Mouse (Mus musculus) heart, embryonic 12.5 days (tissue): ENCODE data around the gene Exoc1. TPM values are rescaled to one million over a fixed set of nuclear protein-coding genes. Genes with fewer than 3 reads are reported as not detected.

Experiments
- ATAC-seq: fragments of 200-750 bp; cut with Nextera tagmentation; 2 replicates; pipeline ENCODE4 v1.8.0; 2017; ENCODE audit warnings: moderate TSS enrichment, moderate library complexity; ENCODE audit not compliant: insufficient number of reproducible peaks, low FRiP score
- H3K27ac ChIP-seq: fragments of 300-500 bp; sonication (generic); 2 replicates; pipeline ENCODE4 v1.5.1; 2016; ENCODE audit warnings: mild to moderate bottlenecking, moderate library complexity; ENCODE audit not compliant: poor library complexity, severe bottlenecking
- H3K27me3 ChIP-seq: fragments of 300-500 bp; sonication (generic); replicated peaks from 2 replicates; pipeline ENCODE4 v1.6.1; 2016; ENCODE audit warnings: mild to moderate bottlenecking, moderate library complexity
- H3K36me3 ChIP-seq: fragments of 300-500 bp; sonication (generic); 2 replicates; pipeline ENCODE4 v1.6.1; 2016; ENCODE audit warnings: mild to moderate bottlenecking, moderate library complexity
- H3K4me1 ChIP-seq: fragments of 300-500 bp; sonication (generic); replicated peaks from 2 replicates; pipeline ENCODE4 v1.6.1; 2016; ENCODE audit warnings: mild to moderate bottlenecking
- H3K4me2 ChIP-seq: fragments of 300-500 bp; sonication (generic); 2 replicates; pipeline ENCODE4 v1.6.1; 2016; ENCODE audit warnings: mild to moderate bottlenecking, moderate library complexity
- H3K4me3 ChIP-seq: fragments of 300-500 bp; sonication (generic); 2 replicates; pipeline ENCODE4 v1.5.1; 2016; ENCODE audit warnings: mild to moderate bottlenecking
- H3K9ac ChIP-seq: fragments of 300-500 bp; sonication (generic); 2 replicates; pipeline ENCODE4 v1.6.1; 2016; ENCODE audit warnings: mild to moderate bottlenecking, moderate library complexity
- H3K9me3 ChIP-seq: fragments of 300-500 bp; sonication (generic); replicated peaks from 2 replicates; pipeline ENCODE4 v1.6.1; 2016; ENCODE audit warnings: mild to moderate bottlenecking, moderate library complexity
- WGBS: fragments of 180-500 bp; shearing (Covaris S2); methylation state at CpG from one replicate; pipeline ENCODE4 v1.1.7; 2016; 5-methylcytosine and 5-hydroxymethylcytosine counted together
- polyA plus RNA-seq: library from polyadenylated mRNA; unstranded; fragments of >200 nt; fragmentation: Nextera tagmentation; extraction: Ambion mirVana; gene quantifications from 2 replicates; pipeline ENCODE4 v1.2.1, GENCODE M21; 2016

Gene Exoc1
- polyA plus RNA-seq, 1 experiment from 2014 or later = 27.0 TPM

- Histone ChIP-seq H3K9me3 (no peaks in the 10 kb centered on the region), H3K27me3 (no peaks in the 10 kb centered on the region), H3K27ac (no peak overlapping the region), H3K9ac (no peak overlapping the region), H3K4me2 (no peak overlapping the region), H3K4me1 (no peaks in the 10 kb centered on the region), H3K36me3 (peaks cover 62% of the 10 kb centered on the region), H3K4me3 (no peak overlapping the region)
- ATAC-seq = no peak
Observed at GRCm38 (mm10) chr5:76540842-76541241, 11.7 kb downstream of the Exoc1 start.

DNA sequence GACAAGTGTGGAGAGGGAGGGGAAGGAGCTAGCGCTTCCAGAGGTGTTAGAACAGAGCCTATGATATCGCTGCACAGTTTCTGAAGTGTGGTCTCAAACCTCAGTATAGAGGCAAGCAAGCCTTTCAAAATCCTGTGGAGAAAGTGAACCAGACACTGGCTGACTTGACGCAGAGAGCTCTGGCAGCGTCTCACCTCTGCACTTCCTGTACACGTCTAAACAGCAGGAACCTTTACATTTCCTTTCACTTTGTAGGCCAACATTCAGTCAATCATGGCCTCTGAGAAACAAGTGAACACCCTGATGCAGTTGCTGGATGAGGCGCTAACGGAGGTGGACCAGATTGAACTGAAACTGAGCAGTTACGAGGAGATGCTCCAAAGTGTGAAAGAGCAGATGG, 14.1 kb downstream of the Exoc1 start:
- no peaks in the 10 kb centered on the region for H3K27me3 ChIP-seq
- H3K9me3 ChIP-seq = no peaks in the 10 kb centered on the region
- H3K27ac ChIP-seq = no peak overlapping the region
- no peak for ATAC-seq
- H3K4me1 ChIP-seq = no peaks in the 10 kb centered on the region
- H3K9ac ChIP-seq = no peak overlapping the region
- peaks cover 53% of the 10 kb centered on the region for H3K36me3 ChIP-seq
- no peak overlapping the region for H3K4me3 ChIP-seq
- H3K4me2 ChIP-seq = no peak overlapping the region
- WGBS = 87% methylated on average over 8 of the region's 8 CpGs

- WGBS = 51% methylated on average over 8 of the region's 8 CpGs
- no peak overlapping the region for H3K9ac ChIP-seq
- peaks cover 33% of the 10 kb centered on the region for H3K36me3 ChIP-seq
- 0 out of 2 replicates have a peak, but pooled peaks have one; percentile 55 for ATAC-seq
- no peaks in the 10 kb centered on the region for H3K27me3 ChIP-seq
- no peaks in the 10 kb centered on the region for H3K9me3 ChIP-seq
- no peak overlapping the region for H3K27ac ChIP-seq
- no peak overlapping the region for H3K4me3 ChIP-seq
- H3K4me1 ChIP-seq = peaks cover 7% of the 10 kb centered on the region
- H3K4me2 ChIP-seq = no peak overlapping the region
Observed at GRCm38 (mm10) chr5:76550426-76550825, 21.3 kb downstream of the Exoc1 start.

GRCm38 (mm10) chr5:76565321-76565720, 36.2 kb downstream of the Exoc1 start:
- ATAC-seq = no peak
- H3K9me3 ChIP-seq = no peaks in the 10 kb centered on the region
- no peaks in the 10 kb centered on the region for H3K27me3 ChIP-seq
- H3K27ac ChIP-seq = no peak overlapping the region
- peaks cover 67% of the 10 kb centered on the region for H3K36me3 ChIP-seq
- no peaks in the 10 kb centered on the region for H3K4me1 ChIP-seq
- no peak overlapping the region for H3K4me2 ChIP-seq
- 32% methylated on average over 3 of the region's 3 CpGs for WGBS
- no peak overlapping the region for H3K9ac ChIP-seq
- H3K4me3 ChIP-seq = no peak overlapping the region

GRCm38 (mm10) chr5:76574251-76574650, 45.1 kb downstream of the Exoc1 start:
- H3K27me3 ChIP-seq = no peaks in the 10 kb centered on the region
- no peak overlapping the region for H3K4me3 ChIP-seq
- 0 out of 2 replicates have a peak, but pooled peaks cover 11% of the 10 kb centered on the region for H3K9me3 ChIP-seq
- peaks cover 27% of the 10 kb centered on the region for H3K36me3 ChIP-seq
- no peak for ATAC-seq
- no peaks in the 10 kb centered on the region for H3K4me1 ChIP-seq
- no peak overlapping the region for H3K27ac ChIP-seq
- H3K4me2 ChIP-seq = no peak overlapping the region
- WGBS = 66% methylated on average over 7 of the region's 7 CpGs
- no peak overlapping the region for H3K9ac ChIP-seq

DNA sequence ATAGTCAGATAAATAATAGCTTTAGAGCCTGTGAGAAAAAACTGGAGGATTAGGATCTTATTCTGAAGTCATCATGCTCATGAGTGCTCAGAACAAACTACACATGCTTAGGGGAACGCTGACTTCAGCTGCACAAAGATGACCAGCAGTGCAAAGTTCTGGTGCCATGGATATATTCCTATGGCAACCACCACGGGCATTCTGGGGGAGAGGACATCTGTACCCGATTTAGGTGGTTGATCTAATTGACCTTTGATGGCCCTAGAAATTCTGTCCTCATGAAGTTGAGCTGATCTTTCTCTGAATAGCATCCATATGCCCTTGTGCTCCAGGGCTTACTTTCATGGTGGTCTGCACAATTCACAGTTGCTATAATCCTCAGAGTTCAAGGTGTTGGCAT, 47.9 kb downstream of the Exoc1 start:
- H3K27ac ChIP-seq = no peak overlapping the region
- peaks cover 11% of the 10 kb centered on the region; the same call in 1 of the 2 replicates for H3K9me3 ChIP-seq
- H3K4me2 ChIP-seq = no peak overlapping the region
- no peak for ATAC-seq
- H3K9ac ChIP-seq = no peak overlapping the region
- peaks cover 4% of the 10 kb centered on the region; the same call in 1 of the 2 replicates for H3K36me3 ChIP-seq
- no peaks in the 10 kb centered on the region for H3K4me1 ChIP-seq
- 87% methylated on average over 3 of the region's 3 CpGs for WGBS
- H3K27me3 ChIP-seq = no peaks in the 10 kb centered on the region
- no peak overlapping the region for H3K4me3 ChIP-seq

- H3K36me3 ChIP-seq = no peaks in the 10 kb centered on the region
- 72% methylated on average over 2 of the region's 2 CpGs for WGBS
- H3K27me3 ChIP-seq = no peaks in the 10 kb centered on the region
- H3K4me3 ChIP-seq = no peak overlapping the region
- H3K4me2 ChIP-seq = no peak overlapping the region
- H3K9ac ChIP-seq = no peak overlapping the region
- ATAC-seq = no peak
- H3K4me1 ChIP-seq = 0 out of 2 replicates have a peak, but pooled peaks cover 4% of the 10 kb centered on the region
- H3K9me3 ChIP-seq = no peaks in the 10 kb centered on the region
- H3K27ac ChIP-seq = no peak overlapping the region
Observed at GRCm38 (mm10) chr5:76585378-76585777, 56.3 kb downstream of the Exoc1 start.

- 0 out of 2 replicates have a peak, but pooled peaks cover 4% of the 10 kb centered on the region for H3K4me1 ChIP-seq
- H3K9ac ChIP-seq = peak within 1 kb of the TSS; percentile 89
- no peaks in the 10 kb centered on the region for H3K9me3 ChIP-seq
- WGBS = under 1% methylated on average over 86 of the region's 92 CpGs
- ATAC-seq = peak; percentile 96
- H3K36me3 ChIP-seq = peaks cover 11% of the 10 kb centered on the region
- H3K4me2 ChIP-seq = peak within 1 kb of the TSS; percentile 80
- H3K27me3 ChIP-seq = no peaks in the 10 kb centered on the region
- peak within 1 kb of the TSS; percentile 85 for H3K27ac ChIP-seq
- H3K4me3 ChIP-seq = peak within 1 kb of the TSS; percentile 89
Observed at GRCm38 (mm10) chr5:76588551-76589283, 59.6 kb downstream of the Exoc1 start, which contains the start of gene Cep135. Gene Cep135 (plus strand): TSS chr5:76588698.

- Histone ChIP-seq H3K27ac (peak overlapping the region; percentile 85; the same call in 1 of the 2 replicates), H3K27me3 (no peaks in the 10 kb centered on the region)
- 10% methylated on average over 7 of the region's 7 CpGs for WGBS
Observed at GRCm38 (mm10) chr5:76589311-76589710, 60.2 kb downstream of the Exoc1 start.

GRCm38 (mm10) chr5:76590009-76590408, 60.9 kb downstream of the Exoc1 start:
- H3K4me1 ChIP-seq = 0 out of 2 replicates have a peak, but pooled peaks cover 4% of the 10 kb centered on the region
- no peak overlapping the region for H3K9ac ChIP-seq
- H3K4me2 ChIP-seq = no peak overlapping the region
- WGBS = 85% methylated on average over 2 of the region's 2 CpGs
- H3K27ac ChIP-seq = no peak overlapping the region
- no peak for ATAC-seq
- H3K27me3 ChIP-seq = no peaks in the 10 kb centered on the region
- no peak overlapping the region for H3K4me3 ChIP-seq
- no peaks in the 10 kb centered on the region for H3K9me3 ChIP-seq
- peaks cover 23% of the 10 kb centered on the region for H3K36me3 ChIP-seq

More at GRCm38 (mm10) chr5:76589311-76589710, 60.2 kb downstream of the Exoc1 start:
- peaks cover 17% of the 10 kb centered on the region for H3K36me3 ChIP-seq
- H3K9ac ChIP-seq = peak overlapping the region; percentile 89
- H3K4me3 ChIP-seq = peak overlapping the region; percentile 89
- H3K4me1 ChIP-seq = 0 out of 2 replicates have a peak, but pooled peaks cover 4% of the 10 kb centered on the region
- no peaks in the 10 kb centered on the region for H3K9me3 ChIP-seq
- peak overlapping the region; percentile 80 for H3K4me2 ChIP-seq
- ATAC-seq = no peak

DNA sequence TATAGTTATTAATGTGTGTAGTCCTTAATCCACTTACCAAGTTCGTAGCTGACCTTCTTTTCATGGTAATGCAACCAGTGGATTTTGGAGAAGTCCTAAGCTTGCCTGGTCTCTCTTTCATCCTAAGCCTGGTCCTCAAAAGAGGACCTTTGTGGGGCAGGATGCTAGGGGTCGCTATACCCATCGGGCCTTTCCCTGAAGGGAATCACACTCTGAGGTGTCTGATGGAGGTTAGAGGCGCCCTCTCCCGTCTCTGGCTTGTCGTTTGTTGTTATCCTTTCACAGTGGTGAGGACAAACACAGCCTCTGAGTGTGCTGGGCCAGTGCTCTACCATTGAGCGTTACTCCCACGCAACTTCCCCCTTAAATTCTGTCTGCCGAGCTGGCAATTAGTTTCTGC, 62.8 kb downstream of the Exoc1 start:
- H3K4me2 ChIP-seq = no peak overlapping the region
- H3K9ac ChIP-seq = no peak overlapping the region
- no peaks in the 10 kb centered on the region for H3K9me3 ChIP-seq
- H3K27ac ChIP-seq = no peak overlapping the region
- H3K4me1 ChIP-seq = 0 out of 2 replicates have a peak, but pooled peaks cover 4% of the 10 kb centered on the region
- peaks cover 40% of the 10 kb centered on the region for H3K36me3 ChIP-seq
- no peak for ATAC-seq
- no peaks in the 10 kb centered on the region for H3K27me3 ChIP-seq
- WGBS = 52% methylated on average over 9 of the region's 9 CpGs
- no peak overlapping the region for H3K4me3 ChIP-seq
